In the genomic region with DNA sequence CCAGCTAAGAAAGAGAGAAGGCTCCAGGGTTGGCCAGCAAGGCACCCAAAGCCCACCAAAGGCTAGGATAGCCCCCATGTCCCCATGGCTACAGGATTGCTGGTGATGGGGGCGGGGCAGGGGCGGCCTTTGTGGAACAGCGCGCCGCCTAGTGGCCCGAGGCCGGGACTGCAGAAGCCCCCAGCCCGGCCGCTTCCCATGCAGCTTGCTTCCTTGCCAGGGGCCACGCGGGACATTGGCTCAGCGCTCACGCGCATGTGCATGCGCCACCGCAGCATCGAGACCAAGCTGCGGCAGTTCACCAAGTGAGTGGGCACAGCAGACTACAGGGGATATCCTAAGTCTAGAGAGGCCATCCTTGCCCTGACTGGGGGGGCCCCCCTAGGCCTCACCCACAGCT, we compare ENCODE assay signal across 1 mouse cellular context.
TF ChIP-seq lines count a peak whose summit lies in the region.

No protein-coding gene starts in this region.

TF ChIP-seq in CH12.LX, 34 proteins besides CTCF, POLR2A, EP300 and RAD21 (continued from another document):
- no peak for TF ChIP-seq BHLHE40 (IDR thresholded peaks at IDR 0.05; ENCODE audit: low read depth, low read length)
- no peak for TF ChIP-seq MXI1 (IDR thresholded peaks at IDR 0.05; ENCODE audit: low read depth, low read length)
- TF ChIP-seq MAZ (IDR thresholded peaks at IDR 0.05; ENCODE audit: low read depth, low read length): 0 out of 2 replicates have a peak, but pooled peaks have one; percentile 52
- no peak for TF ChIP-seq HCFC1 (IDR thresholded peaks at IDR 0.05; ENCODE audit: low read depth, low read length)
- TF ChIP-seq ZKSCAN1 (IDR thresholded peaks at IDR 0.05; ENCODE audit: borderline replicate concordance, low read depth, low read length): no peak
- no peak for TF ChIP-seq PAX5 (IDR thresholded peaks at IDR 0.05; ENCODE audit: low read length)
- TF ChIP-seq TCF12 (IDR thresholded peaks at IDR 0.05; ENCODE audit: low read depth, low read length): no peak
- TF ChIP-seq JUND (conservative IDR thresholded peaks at IDR 0.05; ENCODE audit: low read depth, low read length): no peak
- TF ChIP-seq UBTF (IDR thresholded peaks at IDR 0.05; ENCODE audit: low read depth, low read length): no peak
- TF ChIP-seq ZC3H11A (IDR thresholded peaks at IDR 0.05; ENCODE audit: low read depth, low read length): no peak
